Mouse (Mus musculus) E14TG2a.4 (cell line): ENCODE measurements around the gene Mapk8.

Experiments used
- CTCF ChIP-seq: conservative IDR thresholded peaks from 2 replicates; pipeline ENCODE4 v1.5.1; 2014; ENCODE audit warnings: low read length
- NANOG ChIP-seq: IDR thresholded peaks from 2 replicates; pipeline ENCODE4 v1.6.1; 2014; ENCODE audit warnings: borderline replicate concordance, low read length, mixed read lengths
- POU5F1 ChIP-seq: IDR thresholded peaks from 2 replicates; pipeline ENCODE4 v1.6.1; 2014; ENCODE audit warnings: low read length, borderline replicate concordance

- TF ChIP-seq CTCF (no peak), NANOG (no peak), POU5F1 (no peak)
These were observed 76.9 kb downstream of the Mapk8 start for GRCm38 (mm10) chr14:33370056-33370455.
